Mouse (Mus musculus): ENCODE measurements around the gene Nifk. TPM values are rescaled to one million over a fixed set of nuclear protein-coding genes. Genes with fewer than 3 reads are reported as not detected.

Nifk gene
- polyA plus RNA-seq, 1 experiment from 2014 or later = 81.4 TPM

Other genes starting within 250 kb of the Nifk start
- 0.19 and 0.21 TPM in 2 replicates for gene Gm29106, start 145.3 kb upstream of the Nifk start, polyA plus RNA-seq (2015; fragmentation: Nextera tagmentation; extraction: Ambion mirVana)
- gene Tsn, start 10.1 kb upstream of the Nifk start, polyA plus RNA-seq (2015; fragmentation: Nextera tagmentation; extraction: Ambion mirVana) = 311 and 324 TPM in 2 replicates
- gene Clasp1, start 67.2 kb downstream of the Nifk start, polyA plus RNA-seq (2015; fragmentation: Nextera tagmentation; extraction: Ambion mirVana) = 43.9 and 50.1 TPM in 2 replicates